Mouse (Mus musculus): ENCODE results near the gene Btg1-ps2.

GRCm38 (mm10) chrX:38066175-38066574, 23.3 kb upstream of the Btg1-ps2 start, which contains the start of gene Rhox10:
- TF ChIP-seq CTCF (IDR thresholded peaks at IDR 0.05; ENCODE audit: low read depth, low read length) (no peak), POLR2AphosphoS5 (IDR thresholded peaks at IDR 0.05; ENCODE audit: insufficient replicate concordance, low read depth, low read length) (no peak)
